ENCODE assay signal across 16 mouse cellular contexts in the genomic region with DNA sequence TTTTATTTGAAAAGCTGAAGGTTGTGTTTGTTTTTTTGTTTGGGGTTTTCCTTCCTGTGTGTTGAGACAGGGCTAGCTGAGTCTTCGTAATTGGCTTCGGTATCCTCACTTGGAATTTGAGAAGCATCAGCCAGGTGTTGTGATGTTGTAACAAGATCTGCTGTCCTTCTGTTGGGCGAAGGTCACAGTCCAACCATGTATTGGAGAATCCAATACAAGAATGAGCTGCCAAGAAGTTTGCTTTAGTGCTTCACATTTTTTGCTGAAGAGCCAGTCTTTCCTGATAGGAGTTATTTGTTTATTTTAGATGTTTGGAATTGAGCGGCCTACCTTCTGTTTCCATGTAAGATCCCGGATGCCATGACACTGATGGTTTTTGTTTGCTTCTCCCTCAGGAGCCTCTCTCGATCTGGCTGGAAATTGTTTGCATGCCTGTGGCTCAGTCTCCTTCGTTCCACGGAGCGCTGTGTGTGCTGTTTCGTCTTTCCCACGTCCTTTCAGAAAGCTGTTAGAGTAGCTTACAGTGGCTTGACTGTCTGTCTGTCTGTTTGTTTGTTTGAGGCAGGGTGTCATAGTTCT. TPM values are rescaled to one million over a fixed set of nuclear protein-coding genes. Genes with fewer than 3 reads are reported as not detected.
DNase-seq lines count a peak whose midpoint lies in the region; ATAC-seq and TF ChIP-seq lines count a peak whose summit lies in the region.
"Had no signal": no experiment of that assay in that cellular context is flagged by ENCODE, and none has a peak within 500 bp of the region (broad histone marks: within the 10 kb centered on the region; RNA-seq: fewer than 3 reads in every experiment).

No protein-coding gene starts in this region.

- H3K36me3 ChIP-seq in heart, embryonic 16.5 days (ENCODE audit: control insufficient read depth, insufficient read depth): peaks cover 9% of the 10 kb centered on the region
- H3K36me3 ChIP-seq in lung, embryonic 14.5 days (ENCODE audit: insufficient read depth): peaks cover 9% of the 10 kb centered on the region; the same call in 1 of the 2 replicates
- peaks cover 7% of the 10 kb centered on the region; the same call in 1 of the 2 replicates for H3K36me3 ChIP-seq in lung, embryonic 15.5 days
- H3K36me3 ChIP-seq: forebrain, embryonic 15.5 days had no signal

- no peak overlapping the region for H3K4me3 ChIP-seq in heart, embryonic 16.5 days (ENCODE audit: low read length)
- no peak overlapping the region for H3K4me3 ChIP-seq in lung, embryonic 14.5 days (ENCODE audit: low read depth, low read length)
- no peak overlapping the region for H3K4me3 ChIP-seq in lung, adult 2 months (replicated peaks; ENCODE audit: extremely low read depth, low read depth, low read length)
- no peak overlapping the region for H3K4me3 ChIP-seq in lung, embryonic 15.5 days
- H3K4me3 ChIP-seq: forebrain, embryonic 15.5 days; limb, embryonic 12.5 days had no signal

- no peak overlapping the region for H3K4me2 ChIP-seq in heart, embryonic 16.5 days (ENCODE audit: low read depth, low read length)
- no peak overlapping the region for H3K4me2 ChIP-seq in lung, embryonic 14.5 days
- H3K4me2 ChIP-seq in lung, embryonic 15.5 days: no peak overlapping the region
- H3K4me2 ChIP-seq: forebrain, embryonic 15.5 days; limb, embryonic 12.5 days had no signal

- TF ChIP-seq CTCF in lung, embryonic 14.5 days (IDR thresholded peaks at IDR 0.05; ENCODE audit: low read depth): no peak
- TF ChIP-seq CTCF in lung, adult 2 months (IDR thresholded peaks at IDR 0.05; ENCODE audit: insufficient read depth, low read length): no peak

- peaks cover 24% of the 10 kb centered on the region for H3K4me1 ChIP-seq in heart, embryonic 16.5 days (ENCODE audit: control insufficient read depth, insufficient read depth, low read length)
- H3K4me1 ChIP-seq in lung, embryonic 14.5 days (ENCODE audit: insufficient read depth): no peaks in the 10 kb centered on the region
- H3K4me1 ChIP-seq in lung, adult 2 months (ENCODE audit: control insufficient read depth, insufficient read depth, low read length): peaks cover 17% of the 10 kb centered on the region
- H3K4me1 ChIP-seq in lung, embryonic 15.5 days: 0 out of 2 replicates have a peak, but pooled peaks cover 10% of the 10 kb centered on the region
- H3K4me1 ChIP-seq: forebrain, embryonic 15.5 days; limb, embryonic 12.5 days had no signal

- H3K27ac ChIP-seq in heart, embryonic 16.5 days (ENCODE audit: low read length): peak overlapping the region; percentile 14; the same call in 1 of the 2 replicates
- no peak overlapping the region for H3K27ac ChIP-seq in lung, embryonic 14.5 days (ENCODE audit: low read depth)
- peak overlapping the region; percentile 4; the same call in 1 of the 2 replicates for H3K27ac ChIP-seq in lung, embryonic 15.5 days
- H3K27ac ChIP-seq: forebrain, embryonic 15.5 days; limb, embryonic 12.5 days had no signal

- no peak for DNase-seq in heart, adult 9 months (ENCODE audit: low spot score in 2 of 2)
- DNase-seq in lung, embryonic 14.5 days: peak; percentile 4
- no peak for DNase-seq in lung, adult 2 months
- no peak for DNase-seq in ovary, adult 18-20 months (ENCODE audit: low spot score)
- DNase-seq in natural killer cell, adult 2 months (ENCODE audit: low spot score in 2 of 2): no peak
- DNase-seq: cerebellum, adult 18-20 months; heart, postnatal 4 days; thymus, postnatal 25 days had no signal

- no peak overlapping the region for H3K9ac ChIP-seq in heart, embryonic 16.5 days (ENCODE audit: low read length)
- no peak overlapping the region for H3K9ac ChIP-seq in lung, embryonic 14.5 days
- no peak overlapping the region for H3K9ac ChIP-seq in lung, embryonic 15.5 days
- H3K9ac ChIP-seq: forebrain, embryonic 15.5 days; limb, embryonic 12.5 days had no signal

- TF ChIP-seq POLR2A in lung, adult 2 months (IDR thresholded peaks at IDR 0.05; ENCODE audit: borderline replicate concordance, extremely low read depth, low read depth, low read length): no peak

- 53% methylated on average over 11 of the region's 11 CpGs for WGBS in heart, embryonic 16.5 days
- 31% methylated on average over 11 of the region's 11 CpGs for WGBS in lung, embryonic 14.5 days
- 30% methylated on average over 11 of the region's 11 CpGs for WGBS in lung, adult 2 months
- WGBS in lung, embryonic 15.5 days: 26% methylated on average over 11 of the region's 11 CpGs

- no peaks in the 10 kb centered on the region for H3K9me3 ChIP-seq in heart, embryonic 16.5 days (replicated peaks; ENCODE audit: control insufficient read depth, low read length)
- H3K9me3 ChIP-seq in lung, embryonic 14.5 days (ENCODE audit: low read depth, low read length): no peaks in the 10 kb centered on the region
- no peaks in the 10 kb centered on the region for H3K9me3 ChIP-seq in lung, embryonic 15.5 days
- H3K9me3 ChIP-seq: forebrain, embryonic 15.5 days; limb, embryonic 12.5 days had no signal

- no peak for ATAC-seq in heart, embryonic 16.5 days (replicated peaks; ENCODE audit: extremely low read depth, insufficient read depth, low FRiP score)
- no peak for ATAC-seq in lung, embryonic 14.5 days (ENCODE audit: insufficient read depth)
- ATAC-seq in lung, embryonic 15.5 days (ENCODE audit: borderline replicate concordance, extremely low read depth, low FRiP score, low TSS enrichment): no peak
- no peak for ATAC-seq in megakaryocyte progenitor cell, adult 5-6 weeks (replicated peaks; ENCODE audit: poor library complexity)
- ATAC-seq: forebrain, embryonic 15.5 days; inflammation-experienced regulatory T-cells, adult 6 months had no signal

- no peaks in the 10 kb centered on the region for H3K27me3 ChIP-seq in heart, embryonic 16.5 days (ENCODE audit: control insufficient read depth, insufficient read depth, low read length)
- no peaks in the 10 kb centered on the region for H3K27me3 ChIP-seq in lung, embryonic 14.5 days (ENCODE audit: insufficient read depth, low read length)
- no peaks in the 10 kb centered on the region for H3K27me3 ChIP-seq in lung, embryonic 15.5 days
- H3K27me3 ChIP-seq: forebrain, embryonic 15.5 days; limb, embryonic 12.5 days had no signal

RNA-seq across cellular contexts. Expression of gene Mtmr11, which starts 28.4 kb away (rescaled TPM):
- polyA plus RNA-seq in heart, embryonic 16.5 days (2015; fragmentation: Nextera tagmentation; extraction: Ambion mirVana): 8.7 and 9.4 TPM in 2 replicates
- polyA plus RNA-seq in lung, embryonic 14.5 days (2014; fragmentation: Nextera tagmentation; extraction: Ambion mirVana): 13.0 and 16.6 TPM in 2 replicates
- 8.0 and 10.5 TPM in 2 replicates for polyA plus RNA-seq in lung, adult 2 months (2012; rRNA removed)
- 11.2 and 14.9 TPM in 2 replicates for polyA plus RNA-seq in lung, embryonic 15.5 days (2015; fragmentation: Nextera tagmentation; extraction: Ambion mirVana)
- total RNA-seq in megakaryocyte progenitor cell, adult 5-6 weeks (2015): not detected in 2 replicates
- 0.08 TPM in 1 of 2 replicates, not detected in the other for total RNA-seq in megakaryocyte progenitor cell, adult 5-6 weeks (2017)
- total RNA-seq: megakaryocyte-erythroid progenitor cell, adult 5-6 weeks had no signal

RNA-seq across cellular contexts. Expression of gene Otud7b, which starts 29.1 kb away (rescaled TPM):
- 18.6 and 21.4 TPM in 2 replicates for polyA plus RNA-seq in heart, embryonic 16.5 days (2015; fragmentation: Nextera tagmentation; extraction: Ambion mirVana)
- polyA plus RNA-seq in lung, embryonic 14.5 days (2014; fragmentation: Nextera tagmentation; extraction: Ambion mirVana): 18.9 and 21.3 TPM in 2 replicates
- 25.6 and 38.7 TPM in 2 replicates for polyA plus RNA-seq in lung, adult 2 months (2012; rRNA removed)
- polyA plus RNA-seq in lung, embryonic 15.5 days (2015; fragmentation: Nextera tagmentation; extraction: Ambion mirVana): 22.0 and 22.9 TPM in 2 replicates
- 3.0 and 3.2 TPM in 2 replicates for total RNA-seq in megakaryocyte progenitor cell, adult 5-6 weeks (2015)
- 4.9 and 12.7 TPM in 2 replicates for total RNA-seq in megakaryocyte progenitor cell, adult 5-6 weeks (2017)

RNA-seq across cellular contexts. Expression of gene Sf3b4, which starts 38.7 kb away (rescaled TPM):
- polyA plus RNA-seq in heart, embryonic 16.5 days (2015; fragmentation: Nextera tagmentation; extraction: Ambion mirVana): 91.8 and 92.8 TPM in 2 replicates
- polyA plus RNA-seq in lung, embryonic 14.5 days (2014; fragmentation: Nextera tagmentation; extraction: Ambion mirVana): 196 and 210 TPM in 2 replicates
- polyA plus RNA-seq in lung, adult 2 months (2012; rRNA removed): 66.2 and 71.6 TPM in 2 replicates
- 168 and 175 TPM in 2 replicates for polyA plus RNA-seq in lung, embryonic 15.5 days (2015; fragmentation: Nextera tagmentation; extraction: Ambion mirVana)
- 88.5 and 92.4 TPM in 2 replicates for total RNA-seq in megakaryocyte progenitor cell, adult 5-6 weeks (2015)
- total RNA-seq in megakaryocyte progenitor cell, adult 5-6 weeks (2017): 23.0 and 24.6 TPM in 2 replicates

RNA-seq across cellular contexts. Expression of gene Sv2a, which starts 47.5 kb away (rescaled TPM):
- 11.6 and 13.9 TPM in 2 replicates for polyA plus RNA-seq in heart, embryonic 16.5 days (2015; fragmentation: Nextera tagmentation; extraction: Ambion mirVana)
- polyA plus RNA-seq in lung, embryonic 14.5 days (2014; fragmentation: Nextera tagmentation; extraction: Ambion mirVana): 3.6 and 5.8 TPM in 2 replicates
- 1.5 and 1.6 TPM in 2 replicates for polyA plus RNA-seq in lung, adult 2 months (2012; rRNA removed)
- 3.7 and 4.4 TPM in 2 replicates for polyA plus RNA-seq in lung, embryonic 15.5 days (2015; fragmentation: Nextera tagmentation; extraction: Ambion mirVana)
- 0.34 and 0.49 TPM in 2 replicates for total RNA-seq in megakaryocyte progenitor cell, adult 5-6 weeks (2015)
- total RNA-seq in megakaryocyte progenitor cell, adult 5-6 weeks (2017): 0.21 and 0.51 TPM in 2 replicates
- total RNA-seq: monocyte, adult 5-6 weeks had no signal
